Mouse (Mus musculus) kidney, adult 10 weeks (tissue): ENCODE results near the gene Olfr1188. TPM values are rescaled to one million over a fixed set of nuclear protein-coding genes. Genes with fewer than 3 reads are reported as not detected.

ENCODE experiments used
- polyA plus RNA-seq: library from polyadenylated mRNA; stranded (reverse); fragments of 350-450 nt; fragmentation: Illumina TruSeq; extraction: RNeasy Lipid Tissue Mini Kit (QIAGEN cat#74804); gene quantifications from one replicate; pipeline ENCODE4 v1.2.3, GENCODE M21; 2014; ENCODE audit warnings: low read depth, low replicate concordance

Olfr1188 gene
- not detected for polyA plus RNA-seq

GRCm38 (mm10) chr2:88556635-88557034 is at the start of gene Olfr1188:
Gene Olfr1188 (plus strand): TSS chr2:88556935.

GRCm38 (mm10) chr2:88518251-88518650 is 38.5 kb upstream of the Olfr1188 start, which contains the start of gene Olfr1186:
Gene Olfr1186 (plus strand): TSS chr2:88518551.

GRCm38 (mm10) chr2:88586154-88586553 is 29.4 kb downstream of the Olfr1188 start, which contains the start of gene Olfr1189:
Gene Olfr1189 (plus strand): TSS chr2:88586454.

Other genes starting within 250 kb of the Olfr1188 start
- not detected for gene Olfr1174-ps, start 241.8 kb upstream of the Olfr1188 start, polyA plus RNA-seq
- not detected for gene Olfr1175-ps, start 229.7 kb upstream of the Olfr1188 start, polyA plus RNA-seq
- not detected for gene Olfr1176, start 220.2 kb upstream of the Olfr1188 start, polyA plus RNA-seq
- not detected for gene Olfr1177-ps, start 210.4 kb upstream of the Olfr1188 start, polyA plus RNA-seq
- not detected for gene Olfr1178, start 169.9 kb upstream of the Olfr1188 start, polyA plus RNA-seq
- not detected for gene Olfr1179, start 150.5 kb upstream of the Olfr1188 start, polyA plus RNA-seq
- gene Olfr1180, start 137.8 kb upstream of the Olfr1188 start, polyA plus RNA-seq: not detected
- not detected for gene Olfr1181, start 130.8 kb upstream of the Olfr1188 start, polyA plus RNA-seq
- gene Gm13757, start 107.8 kb upstream of the Olfr1188 start, polyA plus RNA-seq: not detected
- gene Olfr1183, start 102.1 kb upstream of the Olfr1188 start, polyA plus RNA-seq: not detected
- gene Olfr1184, start 73.3 kb upstream of the Olfr1188 start, polyA plus RNA-seq: not detected
- gene Olfr1185-ps1, start 63.6 kb upstream of the Olfr1188 start, polyA plus RNA-seq: not detected
- not detected for gene Olfr1186, start 38.4 kb upstream of the Olfr1188 start, polyA plus RNA-seq
- not detected for gene Olfr1189, start 29.5 kb downstream of the Olfr1188 start, polyA plus RNA-seq
- not detected for gene Olfr1191-ps1, start 83.6 kb downstream of the Olfr1188 start, polyA plus RNA-seq
- not detected for gene Olfr1192-ps1, start 91.6 kb downstream of the Olfr1188 start, polyA plus RNA-seq
- gene Olfr1193, start 118.7 kb downstream of the Olfr1188 start, polyA plus RNA-seq: not detected
- gene Olfr1195, start 132.3 kb downstream of the Olfr1188 start, polyA plus RNA-seq: not detected
- not detected for gene Olfr1196, start 147.7 kb downstream of the Olfr1188 start, polyA plus RNA-seq
- gene Olfr1197, start 175.4 kb downstream of the Olfr1188 start, polyA plus RNA-seq: not detected
- not detected for gene Olfr1198, start 194.4 kb downstream of the Olfr1188 start, polyA plus RNA-seq
- not detected for gene Olfr1199, start 203.5 kb downstream of the Olfr1188 start, polyA plus RNA-seq
- not detected for gene Olfr1200, start 213.6 kb downstream of the Olfr1188 start, polyA plus RNA-seq
- gene Olfr1201, start 236.1 kb downstream of the Olfr1188 start, polyA plus RNA-seq: not detected